Mouse (Mus musculus) intestine, embryonic 15.5 days (tissue): ENCODE measurements around the gene Gpr183. TPM values are rescaled to one million over a fixed set of nuclear protein-coding genes. Genes with fewer than 3 reads are reported as not detected.
A peak's percentile ranks its signal among the peaks of the same experiment; 100 is the strongest.

Experiments used
- ATAC-seq: fragments of 200-750 bp; cut with Nextera tagmentation; 2 replicates; pipeline ENCODE4 v1.8.0; 2017; ENCODE audit warnings: moderate TSS enrichment, moderate library complexity
- H3K27ac ChIP-seq: fragments of 300-500 bp; sonication (generic); 2 replicates; pipeline ENCODE4 v1.5.1; 2015; ENCODE audit warnings: mild to moderate bottlenecking, inconsistent platforms
- H3K27me3 ChIP-seq: fragments of 300-500 bp; sonication (generic); replicated peaks from 2 replicates; pipeline ENCODE4 v1.6.1; 2015; ENCODE audit warnings: inconsistent platforms
- H3K36me3 ChIP-seq: fragments of 300-500 bp; sonication (generic); 2 replicates; pipeline ENCODE4 v1.6.1; 2015; ENCODE audit warnings: inconsistent platforms
- H3K4me1 ChIP-seq: fragments of 300-500 bp; sonication (generic); replicated peaks from 2 replicates; pipeline ENCODE4 v1.6.1; 2015; ENCODE audit warnings: inconsistent platforms
- H3K4me2 ChIP-seq: fragments of 300-500 bp; sonication (generic); replicated peaks from 2 replicates; pipeline ENCODE4 v1.6.1; 2015; ENCODE audit warnings: mild to moderate bottlenecking, inconsistent platforms
- H3K4me3 ChIP-seq: fragments of 300-500 bp; sonication (generic); replicated peaks from 2 replicates; pipeline ENCODE4 v1.5.1; 2015; ENCODE audit warnings: inconsistent platforms
- H3K9ac ChIP-seq: fragments of 300-500 bp; sonication (generic); 2 replicates; pipeline ENCODE4 v1.6.1; 2015; ENCODE audit warnings: inconsistent platforms
- H3K9me3 ChIP-seq: fragments of 300-500 bp; sonication (generic); 2 replicates; pipeline ENCODE4 v1.6.1; 2016; ENCODE audit warnings: inconsistent platforms
- WGBS: fragments of 180-500 bp; shearing (Covaris S2); methylation state at CpG from one replicate; pipeline ENCODE4 v1.1.7; 2015; 5-methylcytosine and 5-hydroxymethylcytosine counted together
- polyA plus RNA-seq: library from polyadenylated mRNA; unstranded; fragments of >200 nt; fragmentation: Nextera tagmentation; extraction: Ambion mirVana; gene quantifications from 2 replicates; pipeline ENCODE4 v1.2.1, GENCODE M21; 2015

Gene Gpr183
- 3.7 TPM in 2 replicates for polyA plus RNA-seq

GRCm38 (mm10) chr14:121964990-121965389, at the start of gene Gpr183:
Gpr183 (minus strand) TSS chr14:121965195.
- H3K4me3 ChIP-seq: peak within 1 kb of the TSS; percentile 2; the same call in 1 of the 2 replicates
- ATAC-seq: no peak
- WGBS: 30% methylated on average over 6 of the region's 6 CpGs
- no peaks in the 10 kb centered on the region for H3K27me3 ChIP-seq
- no peak within 1 kb of the TSS for H3K27ac ChIP-seq
- H3K36me3 ChIP-seq: no peaks in the 10 kb centered on the region
- peaks cover 14% of the 10 kb centered on the region for H3K4me1 ChIP-seq
- H3K4me2 ChIP-seq: no peak within 1 kb of the TSS; the same call in 1 of the 2 replicates
- H3K9ac ChIP-seq: no peak within 1 kb of the TSS
- no peaks in the 10 kb centered on the region for H3K9me3 ChIP-seq

DNA sequence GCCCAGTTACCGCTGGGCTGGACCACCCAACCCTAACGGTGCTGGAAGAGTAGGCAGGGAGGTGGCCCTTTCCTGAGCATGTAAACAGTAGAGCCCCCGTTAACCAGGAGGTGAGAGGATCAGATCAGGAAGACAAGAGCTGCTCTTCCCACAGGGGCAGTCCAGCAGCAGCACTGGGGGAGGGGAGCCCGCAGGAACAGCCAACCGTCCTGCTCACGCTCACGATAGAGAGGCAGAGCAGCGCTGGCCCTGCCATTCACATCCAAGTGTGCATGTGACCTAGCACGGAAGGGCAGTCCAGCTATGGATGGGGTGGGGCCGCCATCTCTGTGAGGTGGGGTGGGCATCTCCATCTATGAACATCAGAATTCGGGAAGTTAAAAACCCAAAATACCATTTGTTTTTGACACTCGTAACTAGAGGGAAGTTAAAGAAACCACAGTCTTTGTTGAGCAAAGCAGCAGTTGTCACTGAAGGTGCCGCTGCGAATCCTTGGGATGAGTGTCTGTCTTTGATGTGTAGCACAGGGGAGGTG, 48.5 kb upstream of the Gpr183 start:
- H3K9ac ChIP-seq: no peak overlapping the region
- ATAC-seq: no peak
- H3K4me3 ChIP-seq: no peak overlapping the region
- H3K4me2 ChIP-seq: no peak overlapping the region
- WGBS: 65% methylated on average over 14 of the region's 14 CpGs
- H3K27me3 ChIP-seq: no peaks in the 10 kb centered on the region
- 0 out of 2 replicates have a peak, but pooled peaks cover 3% of the 10 kb centered on the region for H3K36me3 ChIP-seq
- no peaks in the 10 kb centered on the region for H3K4me1 ChIP-seq
- H3K9me3 ChIP-seq: no peaks in the 10 kb centered on the region
- no peak overlapping the region for H3K27ac ChIP-seq

DNA sequence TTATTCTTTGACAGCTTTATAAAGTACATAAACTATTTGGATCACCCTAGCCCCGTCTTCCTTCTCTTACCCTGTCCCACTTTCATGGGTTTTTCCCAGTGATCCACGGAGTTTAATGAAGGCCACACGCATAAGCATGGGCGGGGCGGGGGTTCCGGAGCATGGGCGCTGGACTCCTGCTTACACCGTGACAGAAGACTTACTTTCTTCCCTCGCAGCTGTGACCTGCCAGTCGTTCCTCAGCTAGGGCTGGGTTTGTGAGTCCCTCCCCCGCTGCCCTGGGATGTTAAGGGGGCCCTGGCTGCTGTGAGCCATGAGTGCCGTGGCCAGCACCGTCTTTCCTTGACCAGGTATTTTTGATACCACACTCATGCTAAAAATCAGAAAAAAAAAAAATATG, 47.8 kb upstream of the Gpr183 start:
- Histone ChIP-seq H3K9me3 (no peaks in the 10 kb centered on the region), H3K4me2 (no peak overlapping the region), H3K4me3 (no peak overlapping the region), H3K27ac (no peak overlapping the region), H3K4me1 (no peaks in the 10 kb centered on the region), H3K36me3 (0 out of 2 replicates have a peak, but pooled peaks cover 3% of the 10 kb centered on the region), H3K27me3 (no peaks in the 10 kb centered on the region), H3K9ac (no peak overlapping the region)
- WGBS: 67% methylated on average over 13 of the region's 13 CpGs
- ATAC-seq: no peak

DNA sequence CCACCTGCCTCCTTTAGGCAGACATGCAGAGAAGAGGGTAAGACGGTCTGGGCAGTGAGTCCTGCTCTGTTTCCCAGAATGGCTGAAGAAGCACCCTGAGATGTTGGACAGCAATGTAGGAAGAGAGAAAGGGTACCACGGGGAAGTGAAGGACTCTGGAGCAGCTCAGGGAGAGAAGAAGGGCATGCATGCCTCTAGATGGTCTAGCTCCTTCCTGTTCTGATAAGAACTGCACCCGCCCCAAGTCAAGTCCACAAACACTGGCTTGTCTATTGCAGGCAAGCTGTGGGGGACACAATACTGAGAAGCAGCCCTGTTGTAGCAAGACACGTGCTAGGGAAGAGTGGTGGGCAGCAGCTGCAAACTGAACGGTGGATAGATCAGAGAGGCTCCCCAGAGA, 47.2 kb upstream of the Gpr183 start:
- no peaks in the 10 kb centered on the region for H3K4me1 ChIP-seq
- H3K4me3 ChIP-seq: no peak overlapping the region
- H3K27ac ChIP-seq: no peak overlapping the region
- H3K36me3 ChIP-seq: 0 out of 2 replicates have a peak, but pooled peaks cover 3% of the 10 kb centered on the region
- 62% methylated on average over 5 of the region's 5 CpGs for WGBS
- no peaks in the 10 kb centered on the region for H3K27me3 ChIP-seq
- H3K9ac ChIP-seq: no peak overlapping the region
- H3K9me3 ChIP-seq: no peaks in the 10 kb centered on the region
- no peak overlapping the region for H3K4me2 ChIP-seq
- no peak for ATAC-seq

GRCm38 (mm10) chr14:122011768-122012167, 46.8 kb upstream of the Gpr183 start:
- no peak overlapping the region for H3K27ac ChIP-seq
- no peak overlapping the region for H3K9ac ChIP-seq
- no peak overlapping the region for H3K4me2 ChIP-seq
- no peak for ATAC-seq
- WGBS: 92% methylated on average over 8 of the region's 8 CpGs
- H3K4me3 ChIP-seq: no peak overlapping the region
- H3K27me3 ChIP-seq: no peaks in the 10 kb centered on the region
- H3K36me3 ChIP-seq: 0 out of 2 replicates have a peak, but pooled peaks cover 3% of the 10 kb centered on the region
- H3K9me3 ChIP-seq: no peaks in the 10 kb centered on the region
- H3K4me1 ChIP-seq: no peaks in the 10 kb centered on the region

DNA sequence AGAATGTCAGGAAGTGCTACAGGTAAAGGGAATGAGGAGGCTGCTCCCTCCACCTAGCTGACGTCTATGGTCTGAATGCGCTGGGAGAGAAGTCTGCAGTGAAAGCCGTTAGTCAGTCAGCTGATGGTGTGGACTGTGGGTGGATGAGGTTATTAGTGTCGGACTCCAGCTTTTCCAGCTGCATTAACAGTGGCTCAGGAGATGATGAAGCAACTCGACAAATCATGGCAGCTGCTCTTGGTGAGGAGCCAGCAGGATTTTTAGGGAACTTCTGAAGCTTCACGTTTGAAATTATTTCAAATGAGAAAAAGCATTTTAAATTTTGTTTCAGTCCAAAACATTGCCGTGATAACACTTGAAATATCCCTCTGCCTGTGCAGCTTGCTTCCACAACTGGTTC, 45.3 kb upstream of the Gpr183 start:
- Histone ChIP-seq H3K4me1 (no peaks in the 10 kb centered on the region), H3K9ac (no peak overlapping the region), H3K4me2 (no peak overlapping the region), H3K9me3 (no peaks in the 10 kb centered on the region), H3K27me3 (no peaks in the 10 kb centered on the region), H3K36me3 (0 out of 2 replicates have a peak, but pooled peaks cover 3% of the 10 kb centered on the region), H3K27ac (no peak overlapping the region), H3K4me3 (no peak overlapping the region)
- no peak for ATAC-seq
- WGBS: 68% methylated on average over 7 of the region's 7 CpGs

DNA sequence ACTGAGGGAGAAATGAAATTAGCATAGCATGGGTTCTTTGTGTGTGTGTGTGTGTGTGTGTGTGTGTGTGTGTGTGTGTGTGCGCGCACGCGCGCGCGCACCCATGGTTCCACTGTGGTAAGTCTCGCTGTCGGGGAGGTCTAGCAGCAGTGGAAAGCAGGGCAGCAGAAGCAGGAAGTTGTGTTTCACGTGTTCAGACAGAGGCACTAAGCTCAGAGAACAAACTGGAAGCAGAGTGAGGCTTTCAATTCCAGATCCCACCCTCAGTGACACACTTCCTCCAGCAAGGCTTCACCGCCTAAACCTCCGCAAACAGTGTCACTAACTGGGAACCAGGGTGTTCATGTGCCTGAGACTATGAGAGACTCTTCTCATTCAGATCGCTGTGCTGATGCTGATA, 44.5 kb upstream of the Gpr183 start:
- WGBS: 89% methylated on average over 13 of the region's 13 CpGs
- H3K27me3 ChIP-seq: no peaks in the 10 kb centered on the region
- H3K9me3 ChIP-seq: no peaks in the 10 kb centered on the region
- H3K36me3 ChIP-seq: 0 out of 2 replicates have a peak, but pooled peaks cover 3% of the 10 kb centered on the region
- no peak overlapping the region for H3K4me3 ChIP-seq
- H3K4me2 ChIP-seq: no peak overlapping the region
- no peak for ATAC-seq
- H3K27ac ChIP-seq: no peak overlapping the region
- H3K9ac ChIP-seq: no peak overlapping the region
- no peaks in the 10 kb centered on the region for H3K4me1 ChIP-seq

GRCm38 (mm10) chr14:122008261-122008660, 43.3 kb upstream of the Gpr183 start:
- whole genome bisulfite sequencing: 83% methylated on average over 4 of the region's 4 CpGs

GRCm38 (mm10) chr14:122003812-122004211, 38.8 kb upstream of the Gpr183 start:
- no peak overlapping the region for H3K9ac ChIP-seq
- H3K36me3 ChIP-seq: no peaks in the 10 kb centered on the region; the same call in 1 of the 2 replicates
- no peak overlapping the region for H3K4me3 ChIP-seq
- no peak overlapping the region for H3K4me2 ChIP-seq
- no peak for ATAC-seq
- no peaks in the 10 kb centered on the region for H3K4me1 ChIP-seq
- H3K9me3 ChIP-seq: no peaks in the 10 kb centered on the region
- no peaks in the 10 kb centered on the region for H3K27me3 ChIP-seq
- no peak overlapping the region for H3K27ac ChIP-seq

More at GRCm38 (mm10) chr14:122008261-122008660, 43.3 kb upstream of the Gpr183 start:
- Histone ChIP-seq H3K36me3 (0 out of 2 replicates have a peak, but pooled peaks cover 3% of the 10 kb centered on the region), H3K27me3 (no peaks in the 10 kb centered on the region), H3K9ac (no peak overlapping the region), H3K4me3 (no peak overlapping the region), H3K27ac (no peak overlapping the region), H3K4me1 (no peaks in the 10 kb centered on the region), H3K4me2 (no peak overlapping the region), H3K9me3 (no peaks in the 10 kb centered on the region)
- peak; percentile 69 for ATAC-seq

DNA sequence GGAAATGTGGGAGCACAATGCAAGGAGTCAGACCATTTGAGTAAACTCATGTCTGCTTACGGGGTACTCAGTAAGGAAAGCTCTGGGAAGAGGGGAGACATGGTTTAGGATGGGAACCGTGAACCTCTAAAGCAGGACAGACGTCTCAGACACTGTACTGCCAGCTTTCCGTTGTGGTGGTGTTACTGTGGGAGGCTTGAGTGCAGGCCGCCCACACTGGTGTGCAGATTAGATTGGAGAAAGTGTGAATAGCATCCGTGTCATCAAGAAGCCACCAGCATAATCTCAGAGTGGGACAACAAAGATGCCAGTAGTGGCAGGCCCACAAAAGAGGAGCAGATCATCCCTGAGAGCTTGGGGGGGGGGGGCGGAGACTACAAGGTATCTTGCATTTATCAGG, 37.2 kb upstream of the Gpr183 start:
- Histone ChIP-seq H3K27me3 (no peaks in the 10 kb centered on the region), H3K4me1 (no peaks in the 10 kb centered on the region), H3K27ac (no peak overlapping the region), H3K4me2 (no peak overlapping the region), H3K4me3 (no peak overlapping the region), H3K9ac (no peak overlapping the region), H3K36me3 (no peaks in the 10 kb centered on the region; the same call in 1 of the 2 replicates), H3K9me3 (no peaks in the 10 kb centered on the region)
- no peak for ATAC-seq
- 88% methylated on average over 7 of the region's 7 CpGs for WGBS

DNA sequence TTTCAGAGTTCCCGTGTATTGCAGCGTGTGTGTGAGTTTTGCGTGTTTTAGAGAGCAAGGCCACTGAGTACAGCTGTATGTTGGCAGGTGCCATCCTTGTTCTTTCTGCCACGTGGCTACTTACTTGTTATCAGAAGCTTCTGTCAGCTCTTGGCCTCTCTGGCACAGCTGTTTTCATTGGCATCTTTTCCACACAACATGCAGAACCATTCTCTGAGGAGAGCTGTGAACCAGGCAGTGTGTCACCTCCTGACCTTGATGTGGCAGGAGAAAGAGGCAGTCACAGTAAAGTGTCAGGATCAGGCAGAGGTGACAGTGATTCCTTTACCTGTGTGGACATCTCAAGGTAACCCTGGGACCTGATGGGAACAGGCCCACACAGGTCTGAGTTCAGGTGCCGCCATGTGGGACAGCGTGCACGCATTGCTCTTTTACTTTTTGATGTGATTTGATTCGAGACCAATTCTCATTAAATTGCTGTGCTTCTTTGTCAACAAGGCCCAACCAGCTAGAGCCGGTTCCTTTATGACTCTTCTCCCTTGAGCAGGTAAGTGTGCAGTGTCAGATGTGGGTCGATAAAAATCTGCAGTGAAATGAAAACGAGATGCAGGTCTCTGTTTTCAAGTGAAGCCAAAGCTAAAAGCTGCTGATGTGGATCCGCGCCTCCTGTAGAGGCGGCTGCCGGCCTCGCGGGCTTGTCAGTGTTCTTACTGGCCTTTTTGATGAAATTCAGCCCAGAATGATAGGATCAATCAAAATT, 35.5 kb upstream of the Gpr183 start:
- Histone ChIP-seq H3K4me1 (no peaks in the 10 kb centered on the region), H3K9ac (no peak overlapping the region), H3K27me3 (no peaks in the 10 kb centered on the region), H3K27ac (no peak overlapping the region), H3K4me3 (no peak overlapping the region), H3K4me2 (no peak overlapping the region), H3K36me3 (no peaks in the 10 kb centered on the region; the same call in 1 of the 2 replicates), H3K9me3 (no peaks in the 10 kb centered on the region)
- ATAC-seq: no peak
- WGBS: 91% methylated on average over 17 of the region's 17 CpGs

GRCm38 (mm10) chr14:121999455-121999854, 34.5 kb upstream of the Gpr183 start:
- H3K27me3 ChIP-seq: no peaks in the 10 kb centered on the region
- H3K4me2 ChIP-seq: no peak overlapping the region
- 70% methylated on average over 8 of the region's 8 CpGs for WGBS
- no peaks in the 10 kb centered on the region for H3K9me3 ChIP-seq
- H3K27ac ChIP-seq: no peak overlapping the region
- H3K4me3 ChIP-seq: no peak overlapping the region
- no peaks in the 10 kb centered on the region; the same call in 1 of the 2 replicates for H3K36me3 ChIP-seq
- no peaks in the 10 kb centered on the region for H3K4me1 ChIP-seq
- no peak overlapping the region for H3K9ac ChIP-seq
- peak; percentile 48 for ATAC-seq
